Mouse (Mus musculus): ENCODE data around the gene Mad2l1bp.

- TF ChIP-seq TAL1 (IDR thresholded peaks at IDR 0.05; ENCODE audit: low read length) (no peak), GATA1 (IDR thresholded peaks at IDR 0.05; ENCODE audit: low read length) (no peak)
Measured at GRCm38 (mm10) chr17:46126608-46127007, 26.7 kb downstream of the Mad2l1bp start.
